Mouse (Mus musculus): ENCODE measurements around the gene Capn15.
A peak's percentile ranks its signal among the peaks of the same experiment; 100 is the strongest.

The Capn15 gene

DNA sequence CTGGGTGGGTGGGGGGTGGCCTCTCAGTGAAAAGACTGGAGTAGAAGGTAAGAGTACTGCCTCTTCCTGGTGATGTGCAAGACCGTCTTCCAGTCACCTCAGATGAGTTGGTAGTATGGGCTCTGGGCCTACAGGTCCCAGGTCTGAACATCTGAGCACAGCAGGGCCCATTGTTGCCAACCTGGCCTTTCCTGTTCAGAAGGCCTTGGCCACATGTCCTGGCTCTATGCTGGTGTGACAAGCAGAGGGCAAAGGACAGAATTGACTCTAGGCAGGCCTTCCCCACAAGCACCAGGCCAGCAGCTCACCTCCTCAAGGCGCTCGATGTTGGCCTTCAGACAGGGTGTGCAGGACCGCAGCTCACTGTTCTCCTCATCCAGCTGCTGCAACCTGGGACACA lies 6.7 kb upstream of the Capn15 start:
- no peak for DNase-seq

DNA sequence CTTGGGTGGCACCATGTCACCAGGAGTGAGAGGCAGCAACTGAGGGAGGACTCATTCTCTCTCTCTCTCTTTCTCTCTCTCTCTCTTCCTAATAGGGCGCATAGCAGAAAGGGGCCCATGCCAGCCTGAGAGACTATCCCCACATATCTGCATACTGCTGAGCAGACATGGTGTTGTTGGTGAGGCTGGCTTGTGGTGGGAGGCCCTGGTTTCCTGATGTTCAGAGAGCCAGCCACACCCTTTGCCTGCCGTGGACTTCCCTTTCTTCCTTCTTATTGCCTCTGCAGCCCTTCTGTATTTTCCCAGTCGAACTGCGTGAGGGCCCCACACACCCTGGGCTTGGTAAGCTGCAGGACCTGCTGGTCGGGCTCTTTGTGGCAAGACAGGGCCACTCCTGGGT lies 4.7 kb upstream of the Capn15 start:
- DNase-seq: no peak

DNA sequence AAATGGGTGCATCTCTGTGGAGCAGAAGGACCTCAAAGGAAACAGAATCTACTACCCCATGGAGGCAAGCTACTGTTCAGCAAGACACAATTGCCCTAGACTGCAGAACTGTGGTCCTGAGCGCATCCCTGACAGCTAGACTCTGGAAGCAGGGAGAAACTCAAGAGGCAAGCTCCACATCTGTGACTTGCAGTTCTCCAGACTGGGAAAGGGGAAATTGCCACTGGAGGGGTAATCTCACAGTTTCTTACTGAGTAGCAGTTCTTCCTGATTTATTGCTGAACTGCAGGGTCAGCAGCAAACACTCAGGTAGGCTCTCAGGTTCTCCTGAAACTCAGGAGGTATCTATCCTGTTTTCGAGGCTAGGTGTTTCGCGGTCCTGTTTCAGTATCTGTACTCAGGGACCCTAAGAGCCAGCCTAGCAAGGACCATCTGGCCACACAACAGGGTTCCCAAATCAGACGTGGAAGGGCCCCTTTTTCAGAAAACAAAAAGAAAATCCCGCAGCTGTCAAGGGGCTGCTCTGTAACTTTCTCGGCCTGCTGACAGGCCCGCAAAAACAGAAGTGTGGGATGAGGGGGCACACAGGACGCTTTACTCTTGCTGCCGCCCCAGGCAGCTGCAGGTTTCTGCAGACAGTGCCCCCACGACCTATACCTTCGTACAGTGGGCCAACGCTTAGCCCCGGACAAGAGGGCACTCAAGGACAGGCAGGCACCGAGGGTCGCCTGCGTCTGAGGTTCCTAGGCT lies 865 bp downstream of the Capn15 start:
- DNase-seq: no peak

DNA sequence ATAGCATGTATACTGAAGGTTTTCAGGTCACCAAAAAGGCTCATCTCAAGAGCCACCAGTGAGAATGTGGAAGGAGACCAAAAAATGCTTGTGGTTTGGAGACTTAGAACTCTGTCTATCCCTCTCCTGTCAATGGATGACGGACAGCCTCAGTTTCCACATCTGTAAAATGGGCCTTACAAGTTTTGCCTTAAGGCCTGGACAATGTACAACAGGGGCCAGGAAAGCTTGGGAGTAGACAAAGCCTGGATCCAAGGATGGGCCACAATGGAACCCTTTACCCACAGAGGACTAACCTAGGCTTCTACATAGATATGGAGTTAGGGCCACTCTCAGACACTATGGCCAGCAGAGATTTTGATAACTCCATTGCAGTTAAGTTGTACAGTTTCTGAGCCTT lies 1.5 kb downstream of the Capn15 start:
- DNase-seq: no peak

DNA sequence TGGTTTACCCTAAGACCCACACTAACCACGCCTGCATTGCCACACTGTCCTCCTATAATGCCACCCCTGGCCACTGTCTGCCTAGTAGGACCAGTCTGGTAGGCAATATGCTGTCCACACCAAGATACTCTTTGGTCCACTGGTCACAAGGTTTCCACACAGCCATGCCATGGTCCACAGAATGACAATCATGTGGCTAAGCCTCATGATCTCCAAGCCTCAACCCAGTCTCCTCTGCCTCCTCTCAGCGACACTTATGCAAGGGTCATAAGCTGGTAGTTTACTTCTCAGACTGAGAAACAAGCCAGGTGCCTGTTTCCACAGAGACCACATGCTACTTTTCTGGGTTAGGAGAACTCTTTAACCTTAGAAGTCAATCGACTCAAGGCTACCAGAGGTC lies 2.7 kb downstream of the Capn15 start:
- DNase-seq: no peak

DNA sequence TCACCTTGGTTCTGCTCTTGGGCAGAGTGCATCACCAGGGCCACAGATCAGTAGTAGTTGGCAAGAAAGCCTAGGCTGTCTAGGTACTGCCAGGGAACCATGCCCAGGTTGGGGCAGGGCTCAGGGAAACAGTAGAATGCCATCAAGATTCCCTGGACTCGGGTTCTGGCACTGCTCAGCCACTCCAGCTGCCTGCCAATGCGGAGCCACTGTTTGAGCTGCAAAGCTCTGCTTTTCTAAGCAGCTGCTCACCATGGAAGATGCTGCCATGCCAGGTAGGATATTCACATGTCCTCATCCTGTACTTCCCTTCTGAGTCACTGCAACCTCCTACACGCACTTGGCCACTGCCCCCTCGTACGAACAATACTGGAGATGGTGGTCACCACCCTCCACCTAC lies 4.7 kb downstream of the Capn15 start:
- DNase-seq: no peak

DNA sequence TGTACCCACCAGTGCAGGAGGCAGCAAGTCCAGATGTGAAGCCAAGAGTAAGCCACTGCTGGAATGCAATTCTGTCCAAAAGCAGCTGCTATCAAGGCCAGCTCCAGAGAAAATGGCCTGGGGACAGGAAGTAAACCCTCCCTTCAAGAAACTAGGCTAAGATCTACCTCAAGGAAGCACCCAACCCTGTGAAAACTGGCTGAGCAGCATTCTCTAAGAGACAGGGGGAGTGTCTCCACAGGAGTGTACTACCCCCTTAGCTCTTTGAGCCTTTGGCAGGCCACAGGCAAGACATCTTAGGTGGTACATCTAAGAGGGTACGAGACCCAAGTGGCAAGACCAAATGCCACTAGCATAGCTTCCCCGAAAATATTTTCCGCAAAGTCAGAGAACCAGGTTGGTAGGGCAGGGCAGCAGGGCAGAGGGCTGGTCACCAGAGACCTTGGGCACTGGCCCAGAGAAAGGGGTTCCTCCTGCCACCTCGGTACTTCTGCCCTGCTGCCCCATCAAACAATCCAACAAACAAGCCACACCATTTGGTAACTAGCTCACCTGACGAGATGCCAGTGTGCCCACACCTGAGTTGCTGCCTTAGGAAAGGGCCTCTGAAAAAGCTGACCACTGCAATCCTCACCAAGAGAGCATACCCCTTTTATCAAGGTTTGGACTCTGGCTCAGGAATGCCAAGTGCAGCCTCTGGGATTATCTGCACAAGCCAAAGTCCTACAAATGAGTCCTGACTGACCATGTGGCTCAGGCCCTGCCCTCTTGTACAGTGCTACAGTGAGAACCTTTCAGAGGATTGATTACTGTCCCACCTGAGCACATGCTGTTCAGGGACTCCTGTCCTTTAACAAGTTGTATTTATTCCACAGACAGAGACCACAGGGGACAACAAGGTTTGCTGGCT lies 5.5 kb downstream of the Capn15 start:
- no peak for DNase-seq

DNA sequence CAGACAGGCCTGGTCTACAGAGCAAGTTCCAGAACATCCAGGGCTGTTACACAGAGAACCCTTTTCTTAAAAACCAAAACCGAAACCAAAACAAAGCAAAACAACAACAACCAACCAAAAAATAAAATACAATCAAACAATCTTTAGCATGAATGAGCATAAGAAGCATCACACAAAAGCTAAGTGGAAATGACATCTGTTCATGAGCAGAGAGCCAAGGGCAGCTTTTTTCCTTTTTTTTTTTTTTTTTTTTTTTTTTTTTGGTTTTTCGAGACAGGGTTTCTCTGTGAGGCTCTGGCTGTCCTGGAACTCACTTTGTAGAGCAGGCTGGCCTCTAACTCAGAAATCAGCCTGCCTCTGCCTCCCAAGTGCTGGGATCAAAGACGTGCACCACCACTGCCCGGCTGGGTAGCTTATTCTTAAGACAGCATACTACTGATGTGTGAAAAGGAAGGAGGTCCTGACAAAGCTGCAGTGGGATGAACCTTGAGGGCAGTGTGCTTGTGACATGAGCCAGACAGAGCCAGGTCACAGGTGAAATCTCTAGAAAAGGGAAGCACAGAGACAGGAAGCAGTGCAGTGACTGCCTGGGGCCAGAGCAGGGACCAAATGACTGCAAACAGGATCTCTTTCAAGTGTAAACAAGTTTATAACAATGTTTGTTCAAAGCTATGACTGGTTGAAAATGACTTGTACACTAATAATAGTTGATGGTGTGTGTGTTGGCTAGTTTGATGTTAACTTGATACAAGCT lies 14.5 kb downstream of the Capn15 start:
- DNase-seq: no peak

DNA sequence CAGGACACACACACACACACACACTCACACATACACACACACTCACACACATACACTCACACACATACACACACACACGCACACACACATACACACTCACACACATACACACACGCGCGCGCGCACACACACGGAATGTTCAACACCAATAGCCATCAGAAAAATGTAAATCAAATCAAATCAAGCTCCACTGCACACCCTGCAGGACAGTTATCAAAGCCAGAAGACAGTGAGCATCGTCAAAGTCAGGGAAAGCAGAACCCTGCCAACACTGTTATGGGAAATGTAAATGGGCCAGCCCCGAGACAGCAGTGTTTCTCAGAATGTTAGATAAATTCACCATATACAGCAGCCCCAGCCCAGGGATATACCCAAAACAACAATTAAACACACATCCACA lies 15.1 kb downstream of the Capn15 start:
- no peak for DNase-seq

DNA sequence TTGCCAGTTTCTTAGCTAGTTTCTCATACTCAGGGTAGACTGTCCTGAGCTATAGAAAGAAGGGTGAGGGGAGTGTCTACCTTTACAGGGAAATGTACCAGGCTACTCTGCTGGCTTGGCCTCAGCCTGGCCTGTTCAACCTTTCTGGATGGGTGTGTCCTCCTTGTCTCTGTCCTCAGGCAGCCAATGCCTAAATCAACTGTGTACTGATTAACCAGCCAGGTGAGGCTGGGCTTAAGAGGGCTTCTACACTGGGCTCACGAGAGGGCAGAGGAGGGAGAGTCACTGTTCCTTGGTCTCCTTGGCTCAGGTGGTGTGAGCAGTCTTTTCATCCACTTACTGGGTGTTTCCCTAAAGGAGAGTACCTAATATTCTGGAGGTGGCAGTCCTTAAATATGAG lies 17.4 kb downstream of the Capn15 start:
- peak; percentile 25 for DNase-seq

DNA sequence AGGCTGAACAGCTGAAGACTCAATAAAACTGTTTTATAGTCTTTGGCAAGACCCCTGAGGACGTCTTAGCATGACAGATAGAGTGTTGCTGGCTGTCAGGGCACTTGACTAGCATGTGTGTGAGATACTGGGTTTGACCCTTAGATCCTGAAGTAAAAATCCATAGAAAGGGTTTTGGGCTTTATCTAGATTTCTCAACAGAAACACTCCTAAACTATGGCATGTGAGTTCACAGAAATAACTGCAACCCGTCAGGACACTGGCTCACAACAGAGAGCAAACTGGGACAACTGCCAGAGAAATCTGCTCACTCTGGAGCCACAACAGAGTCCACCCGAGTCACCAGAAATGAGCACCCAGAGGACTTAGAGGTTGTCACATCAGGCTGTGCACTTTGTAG lies 17.9 kb downstream of the Capn15 start:
- peak; percentile 42 for DNase-seq

DNA sequence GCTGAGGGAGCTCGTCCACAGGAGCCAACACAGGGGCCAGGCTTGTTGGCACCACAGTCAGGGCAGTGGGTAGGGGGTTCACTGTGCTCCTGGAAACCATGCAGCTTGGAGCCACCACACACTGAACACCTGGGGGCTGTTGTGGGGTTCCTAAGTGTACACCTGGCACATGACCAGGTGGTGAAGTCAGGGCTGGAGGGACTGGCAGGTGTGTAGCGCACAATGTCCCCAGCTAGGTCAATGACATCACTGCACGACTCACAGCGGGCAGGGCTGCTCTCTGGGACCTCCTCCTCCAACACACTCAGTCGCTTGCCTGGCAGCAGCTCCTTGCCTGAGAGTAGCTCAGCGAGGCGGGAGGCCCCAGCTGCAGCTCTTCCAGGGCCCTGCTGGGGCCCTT lies 21.3 kb downstream of the Capn15 start:
- no peak for DNase-seq

DNA sequence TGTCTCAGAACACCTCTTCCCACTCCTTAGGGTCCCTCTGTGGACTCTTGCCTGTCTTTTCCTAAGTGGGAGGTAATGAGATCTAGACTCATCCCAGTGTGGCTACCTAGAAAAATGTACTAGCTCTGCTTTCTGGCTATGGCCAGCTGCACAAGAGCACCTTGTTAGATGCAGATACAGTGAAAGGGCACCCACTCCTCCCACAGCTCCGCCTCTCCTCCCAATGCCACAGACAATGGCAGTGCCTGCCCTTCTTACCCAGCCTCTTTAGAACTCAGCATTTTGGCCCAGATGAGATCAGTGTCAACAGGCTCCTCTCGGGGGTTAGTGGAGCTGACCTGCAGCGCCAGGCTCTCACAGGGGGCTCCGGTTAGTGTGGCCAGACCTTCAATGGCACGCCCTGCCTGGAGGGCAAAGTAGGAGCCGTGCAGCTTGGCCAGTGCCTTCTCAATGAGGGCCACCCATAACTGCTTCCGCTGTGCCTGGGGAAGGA lies 23.1 kb downstream of the Capn15 start:
- no peak for DNase-seq

DNA sequence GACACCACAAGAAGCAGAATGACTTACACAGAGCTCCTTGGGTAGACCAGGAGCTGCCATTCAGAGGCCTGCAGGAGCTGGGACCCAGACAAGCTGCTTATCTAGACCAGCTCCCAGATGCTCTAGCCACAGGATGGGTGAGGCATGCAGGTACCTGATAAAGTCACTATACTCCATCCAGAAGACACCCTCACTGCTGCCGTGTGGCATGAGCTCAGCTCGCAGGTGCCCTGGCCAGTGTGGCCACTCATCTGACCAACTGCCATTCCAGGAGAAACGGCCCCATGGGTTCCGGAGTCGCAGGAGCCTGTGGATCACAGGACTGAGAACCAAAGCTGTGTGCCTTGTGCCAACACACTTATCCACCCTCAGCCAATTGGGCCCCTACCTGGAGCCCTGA lies 24.0 kb downstream of the Capn15 start:
- DNase-seq: no peak

DNA sequence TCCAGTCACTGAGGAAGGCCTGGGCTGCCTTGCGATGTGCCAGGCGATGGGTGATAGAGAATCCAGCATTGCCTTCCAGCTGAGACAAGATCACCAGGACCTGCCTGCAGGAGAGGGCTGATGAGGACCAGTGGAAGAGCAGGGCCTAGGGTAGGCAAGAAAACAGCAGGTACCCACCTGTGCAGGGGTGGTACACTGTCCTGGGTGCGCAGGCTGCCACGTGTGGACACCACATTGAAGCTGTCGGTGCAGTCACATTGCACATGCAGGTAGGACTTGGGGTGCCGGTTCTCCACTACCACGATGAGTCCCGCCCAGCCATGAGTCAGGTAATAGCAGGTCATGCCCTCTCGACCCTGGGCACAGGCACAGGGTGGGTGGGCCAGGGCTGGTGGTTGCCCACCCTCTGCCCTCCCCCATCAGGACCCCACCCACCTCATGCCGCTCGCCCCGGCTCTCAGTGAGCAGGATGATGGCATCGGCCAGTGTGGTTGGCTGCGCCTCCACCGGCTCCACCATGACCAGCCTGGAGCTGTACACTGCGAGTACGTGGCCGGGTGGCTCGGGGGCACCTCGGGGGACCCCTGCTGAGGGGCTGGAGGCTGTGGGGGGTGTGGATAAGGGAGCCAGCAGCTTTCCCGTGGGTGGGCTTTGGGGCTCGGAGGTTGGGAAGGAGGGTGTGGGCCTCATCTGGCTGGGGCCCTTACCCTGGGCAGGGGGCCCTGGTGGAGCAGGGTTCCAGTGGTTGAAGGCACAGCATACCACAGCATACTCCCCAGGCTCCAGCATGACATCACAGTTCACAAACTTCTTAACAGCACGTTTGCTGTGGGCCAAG lies 25.7 kb downstream of the Capn15 start:
- DNase-seq: no peak

DNA sequence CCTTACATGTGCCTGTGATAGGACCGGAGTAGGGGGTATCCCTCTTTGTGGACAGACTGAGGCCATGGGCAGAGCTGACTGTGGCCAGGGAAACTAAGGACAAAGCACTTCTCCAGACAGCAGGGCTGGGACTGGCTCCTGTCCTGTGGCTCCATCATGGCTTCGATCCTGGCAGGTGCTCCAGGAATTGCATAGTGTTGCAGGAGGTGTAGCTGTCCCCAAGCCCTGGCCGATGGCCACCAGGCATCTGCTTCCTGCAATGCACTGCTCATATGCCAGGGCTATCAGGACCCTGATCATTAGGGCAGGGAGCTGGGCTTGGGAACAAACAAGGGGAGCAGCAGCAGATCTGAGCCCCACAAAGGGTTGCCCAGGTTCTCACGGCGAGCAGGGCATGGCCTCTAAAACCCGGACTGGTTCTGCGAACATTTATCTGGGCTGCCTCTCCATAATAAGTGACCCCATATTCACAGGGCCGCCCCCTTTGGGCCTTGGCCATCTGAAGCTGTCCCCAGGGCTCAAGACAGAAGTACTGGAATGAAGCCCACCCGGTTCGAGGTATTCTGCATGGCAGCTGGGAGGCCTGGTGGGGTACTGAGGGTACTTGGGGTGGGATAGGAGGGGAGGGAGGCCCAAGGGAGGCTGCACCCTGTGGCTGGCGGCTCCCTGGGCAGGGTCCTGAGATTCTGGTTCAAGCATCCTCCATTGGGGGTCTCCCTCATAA lies 26.7 kb downstream of the Capn15 start:
- DNase-seq: no peak

DNA sequence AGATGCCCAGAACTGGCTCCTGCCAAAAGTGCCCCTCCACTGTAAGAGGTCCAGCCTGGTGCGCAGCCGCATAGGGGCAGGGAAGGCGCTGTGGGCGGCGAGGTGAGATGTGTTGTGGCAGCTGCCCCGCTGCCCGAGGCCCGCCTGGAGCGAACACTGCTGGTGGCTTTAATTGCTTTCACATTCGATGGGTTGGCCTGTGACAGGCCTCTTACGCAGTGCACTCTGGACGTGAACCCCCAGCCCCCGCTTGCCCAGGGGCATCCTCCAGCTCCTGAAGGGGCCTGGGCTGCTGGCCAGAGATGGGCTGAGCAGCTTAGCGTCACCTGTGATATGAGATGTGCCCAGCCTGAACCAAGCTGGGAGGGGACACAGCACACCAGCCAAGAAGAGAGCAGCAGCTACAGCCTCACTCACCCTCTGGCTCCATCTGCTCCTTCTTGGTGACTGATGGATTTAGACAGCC lies 28.0 kb downstream of the Capn15 start:
- no peak for DNase-seq

DNA sequence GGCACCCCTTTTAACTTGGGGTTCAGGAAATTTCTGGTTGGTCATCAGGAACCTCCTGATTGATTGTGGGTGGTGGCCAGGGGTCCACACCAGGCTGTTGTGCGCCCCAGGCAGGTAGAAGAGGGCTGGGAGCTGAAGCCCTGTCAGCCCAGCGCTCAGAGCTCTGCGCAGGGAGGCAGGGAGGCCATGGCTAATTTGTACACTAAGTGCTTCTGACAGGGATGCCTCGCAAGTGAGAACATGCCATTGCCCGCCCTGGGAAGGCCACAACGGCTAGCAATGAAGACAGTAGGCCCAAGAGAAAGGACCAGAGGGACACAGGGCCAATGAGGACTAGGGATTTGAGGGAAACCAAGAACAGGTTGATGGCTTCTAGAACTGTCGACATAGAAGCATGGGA lies 29.0 kb downstream of the Capn15 start:
- no peak for DNase-seq

DNA sequence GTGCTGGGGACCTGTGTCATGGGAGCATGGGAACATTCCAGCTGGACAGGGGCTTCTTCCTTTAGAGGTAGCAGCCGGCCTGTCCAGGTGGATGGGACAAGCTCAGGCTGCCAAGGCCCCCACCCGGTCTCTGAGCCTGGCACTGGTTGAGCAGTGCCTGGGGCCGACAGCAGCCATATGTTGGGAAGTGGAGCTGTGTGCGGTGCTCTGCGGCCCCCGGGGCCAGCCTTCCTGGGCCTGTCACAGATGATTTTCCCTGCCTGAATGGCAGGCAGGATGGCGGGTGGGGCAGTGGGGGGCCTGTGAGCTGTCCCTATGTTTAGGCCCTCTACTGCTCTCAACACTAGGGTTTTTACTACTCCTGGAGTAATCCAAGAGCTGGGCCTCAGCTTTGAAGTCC lies 29.4 kb downstream of the Capn15 start:
- DNase-seq: no peak

DNA sequence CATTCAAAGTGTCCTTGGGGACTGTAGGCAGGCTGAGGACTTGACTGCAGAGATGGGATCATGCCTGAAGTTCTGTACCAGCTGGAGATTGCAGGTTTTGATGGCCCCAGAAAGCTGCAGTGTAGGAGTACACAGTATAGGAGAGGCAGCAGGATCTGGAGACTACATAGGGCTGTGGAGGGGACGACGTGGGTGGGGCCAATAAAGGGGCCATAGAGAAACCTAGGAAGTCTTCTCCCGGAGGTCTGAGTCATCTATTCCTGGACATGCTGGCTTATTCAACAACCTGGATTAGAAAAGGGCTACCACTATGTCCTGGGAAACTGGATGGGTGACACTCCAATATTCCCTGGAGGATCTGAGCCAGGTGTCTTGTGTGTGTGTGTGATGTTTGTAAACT lies 29.9 kb downstream of the Capn15 start:
- no peak for DNase-seq

DNA sequence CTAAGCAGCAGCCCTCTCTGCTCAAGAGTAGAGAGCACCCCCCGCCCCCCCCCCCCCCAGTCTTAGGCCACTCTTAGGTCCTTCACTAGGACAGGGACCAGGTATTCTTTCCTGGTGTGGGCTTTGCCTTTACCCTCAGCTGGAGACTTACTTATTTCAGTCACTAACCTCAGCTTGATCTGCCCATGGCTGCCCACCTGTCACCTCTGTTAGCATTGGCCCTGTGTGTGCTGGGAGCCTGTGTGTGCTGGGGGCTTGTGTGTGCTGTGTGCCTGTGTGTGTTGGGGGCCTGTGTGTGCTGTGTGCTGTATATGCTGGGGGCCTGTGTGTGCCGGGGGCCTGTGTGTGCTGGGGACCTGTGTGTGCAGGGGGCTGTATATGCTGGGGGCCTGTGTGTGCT lies 30.9 kb downstream of the Capn15 start:
- no peak for DNase-seq

DNA sequence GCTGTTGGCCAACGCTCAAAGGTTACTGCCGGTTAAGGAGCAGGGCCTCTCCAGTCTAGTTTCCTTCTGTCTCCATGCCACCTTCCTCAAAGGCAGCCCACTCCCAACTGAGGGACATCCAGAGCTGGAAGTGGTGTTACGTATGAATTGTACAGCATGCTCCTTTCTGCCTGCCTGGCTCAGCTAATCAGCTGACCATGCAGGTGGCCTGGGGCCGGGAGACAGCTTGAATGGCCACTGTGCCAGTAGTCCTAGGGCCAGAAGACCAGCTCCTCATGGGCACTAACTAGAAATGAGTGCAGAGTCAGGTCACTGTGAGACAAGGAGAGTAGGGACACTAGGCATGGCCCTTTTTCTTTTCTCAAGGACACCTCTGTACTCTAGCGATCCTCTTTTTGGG lies 32.4 kb downstream of the Capn15 start:
- DNase-seq: no peak

Data from lung, postnatal 10 days (tissue).